Mouse (Mus musculus): Measurements from ENCODE around the gene Cxcr1.

The Cxcr1 gene

GRCm38 (mm10) chr1:74194445-74194844 lies at the start of gene Cxcr1:
Gene Cxcr1 (minus strand): TSS chr1:74194631.
- no peak for DNase-seq (ENCODE audit: low spot score)

- no peak for DNase-seq (ENCODE audit: low spot score)
Measured at GRCm38 (mm10) chr1:74240832-74241231, 46.4 kb upstream of the Cxcr1 start.

GRCm38 (mm10) chr1:74240311-74240710 lies 45.9 kb upstream of the Cxcr1 start:
- no peak for DNase-seq (ENCODE audit: low spot score)

- no peak for DNase-seq (ENCODE audit: low spot score)
Measured at GRCm38 (mm10) chr1:74239618-74240017, 45.2 kb upstream of the Cxcr1 start.

GRCm38 (mm10) chr1:74239162-74239561 lies 44.7 kb upstream of the Cxcr1 start:
- peak; percentile 44 for DNase-seq (ENCODE audit: low spot score)

- peak; percentile 34 for DNase-seq (ENCODE audit: low spot score)
Measured at GRCm38 (mm10) chr1:74238136-74238535, 43.7 kb upstream of the Cxcr1 start.

- DNase-seq (ENCODE audit: low spot score): peak; percentile 11
Measured at GRCm38 (mm10) chr1:74237671-74238070, 43.2 kb upstream of the Cxcr1 start.

- DNase-seq (ENCODE audit: low spot score): peak; percentile 53
Measured at GRCm38 (mm10) chr1:74236590-74237317, 42.3 kb upstream of the Cxcr1 start.

GRCm38 (mm10) chr1:74235938-74236589 lies 41.6 kb upstream of the Cxcr1 start, which contains the start of gene Arpc2:
Gene Arpc2 (plus strand): TSS chr1:74236084.
- DNase-seq (ENCODE audit: low spot score): peak; percentile 94

- no peak for DNase-seq (ENCODE audit: low spot score)
Measured at GRCm38 (mm10) chr1:74230992-74231391, 36.6 kb upstream of the Cxcr1 start.

- no peak for DNase-seq (ENCODE audit: low spot score)
Measured at GRCm38 (mm10) chr1:74229942-74230341, 35.5 kb upstream of the Cxcr1 start.

- DNase-seq (ENCODE audit: low spot score): no peak
Measured at GRCm38 (mm10) chr1:74227317-74227716, 32.9 kb upstream of the Cxcr1 start.

- DNase-seq (ENCODE audit: low spot score): no peak
Measured at GRCm38 (mm10) chr1:74219922-74220321, 25.5 kb upstream of the Cxcr1 start.

- DNase-seq (ENCODE audit: low spot score): no peak
Measured at GRCm38 (mm10) chr1:74208941-74209340, 14.5 kb upstream of the Cxcr1 start.

- DNase-seq (ENCODE audit: low spot score): no peak
Measured at GRCm38 (mm10) chr1:74207906-74208305, 13.5 kb upstream of the Cxcr1 start.

- no peak for DNase-seq (ENCODE audit: low spot score)
Measured at GRCm38 (mm10) chr1:74206642-74207041, 12.2 kb upstream of the Cxcr1 start.

GRCm38 (mm10) chr1:74205881-74206280 lies 11.4 kb upstream of the Cxcr1 start:
- peak; percentile 53 for DNase-seq (ENCODE audit: low spot score)

GRCm38 (mm10) chr1:74203457-74203856 lies 9.0 kb upstream of the Cxcr1 start:
- no peak for DNase-seq (ENCODE audit: low spot score)

- DNase-seq (ENCODE audit: low spot score): no peak
Measured at GRCm38 (mm10) chr1:74201048-74201844, 6.8 kb upstream of the Cxcr1 start.

GRCm38 (mm10) chr1:74199046-74199445 lies 4.6 kb upstream of the Cxcr1 start:
- DNase-seq (ENCODE audit: low spot score): no peak

- DNase-seq (ENCODE audit: low spot score): no peak
Measured at GRCm38 (mm10) chr1:74197726-74198470, 3.5 kb upstream of the Cxcr1 start.
